Mouse (Mus musculus): ENCODE results near the gene 4930539E08Rik. TPM values are rescaled to one million over a fixed set of nuclear protein-coding genes. Genes with fewer than 3 reads are reported as not detected.

The 4930539E08Rik gene
- total RNA-seq, 2 experiments from 2014 or later: 0.08 TPM; not detected in 1

DNA sequence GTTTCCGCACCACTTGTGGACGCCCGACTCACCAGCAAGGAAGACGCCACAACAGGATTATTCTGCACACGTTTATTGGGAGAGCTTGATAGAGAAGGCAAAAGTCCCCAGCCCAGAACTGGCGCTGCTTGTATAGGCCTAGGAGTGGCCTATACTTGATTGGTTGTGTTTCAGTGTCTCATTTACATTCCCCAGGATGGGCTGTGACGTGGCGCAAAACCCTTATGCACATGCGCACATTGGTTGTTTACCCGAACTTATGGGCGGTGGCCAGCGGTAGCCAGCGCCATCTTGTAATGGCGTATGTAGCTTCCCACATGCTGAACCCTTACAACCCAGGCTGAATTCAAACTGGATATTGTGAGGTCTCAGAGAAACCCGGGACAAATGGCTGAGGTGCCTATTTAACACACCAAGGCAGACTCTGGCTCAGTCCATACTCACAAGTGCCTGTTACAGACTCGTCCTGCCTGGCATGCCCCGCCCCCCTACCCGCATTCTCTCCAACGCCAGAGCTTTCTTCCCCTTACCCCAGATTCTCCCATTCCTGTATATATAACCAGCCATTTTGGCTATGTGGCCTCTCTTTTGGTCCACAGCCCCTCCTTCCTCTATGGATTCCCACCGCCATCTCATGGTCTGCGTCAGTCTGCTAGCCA, 19.8 kb downstream of the 4930539E08Rik start:
- no peak for DNase-seq

- DNase-seq: peak in 1 of 2 experiments; percentile 71
These were observed 20.9 kb downstream of the 4930539E08Rik start for GRCm38 (mm10) chr17:28894050-28894767.

DNA sequence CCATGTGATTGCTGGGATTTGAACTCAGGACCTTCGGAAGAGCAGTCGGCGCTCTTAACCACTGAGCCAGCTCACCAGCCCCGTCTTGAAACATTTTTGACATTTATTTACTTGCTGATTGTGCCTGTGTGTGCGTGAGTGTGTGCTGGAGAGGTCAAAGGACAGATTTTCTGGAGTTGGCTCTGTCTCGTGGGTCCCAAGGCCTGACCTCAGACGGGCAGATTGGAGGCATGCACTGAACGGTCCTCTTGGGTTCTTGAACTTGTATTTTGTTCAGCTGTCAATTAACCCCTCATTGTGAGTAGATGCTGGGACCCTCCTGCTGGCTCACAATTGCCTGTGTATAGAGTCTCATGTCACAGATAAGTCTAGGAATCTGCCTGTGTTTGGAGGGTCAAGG, 28.9 kb downstream of the 4930539E08Rik start:
- DNase-seq: no peak

- no peak for DNase-seq
These were observed 29.9 kb downstream of the 4930539E08Rik start for GRCm38 (mm10) chr17:28885231-28885630.

GRCm38 (mm10) chr17:28883941-28884516, 31.1 kb downstream of the 4930539E08Rik start:
- no peak for DNase-seq

GRCm38 (mm10) chr17:28882810-28883209, 32.3 kb downstream of the 4930539E08Rik start:
- DNase-seq: peak in 1 of 2 experiments; percentile 32

- DNase-seq: peak; percentile 74
These were observed 32.8 kb downstream of the 4930539E08Rik start for GRCm38 (mm10) chr17:28882316-28882715.

DNA sequence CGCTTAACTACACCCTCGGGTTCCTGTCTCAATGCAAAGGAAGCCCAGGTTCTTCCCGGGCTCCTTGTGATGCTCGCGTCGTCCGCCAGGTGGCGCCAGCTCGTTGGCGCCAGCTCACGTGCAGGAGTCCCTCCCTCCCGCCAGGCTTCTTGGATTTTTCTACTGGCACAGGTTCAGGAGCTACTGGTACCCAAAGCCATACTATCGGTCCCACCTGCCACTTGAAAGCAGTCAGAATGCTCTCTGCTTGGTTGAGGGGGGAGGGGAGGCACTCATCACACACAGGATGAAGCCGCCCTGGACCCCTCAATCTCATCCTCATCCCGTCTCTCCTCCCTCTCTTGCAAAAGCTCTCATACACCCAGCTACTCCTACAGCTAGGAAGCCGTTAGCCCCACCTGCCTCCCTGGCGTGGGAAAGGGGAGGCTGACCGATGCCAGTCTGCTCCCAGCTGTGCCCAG, 35.2 kb downstream of the 4930539E08Rik start:
- peak; percentile 65 to 82 for DNase-seq

- no peak for DNase-seq
These were observed 38.3 kb downstream of the 4930539E08Rik start for GRCm38 (mm10) chr17:28876821-28877220.

GRCm38 (mm10) chr17:28876331-28876730, 38.8 kb downstream of the 4930539E08Rik start:
- no peak for DNase-seq

DNA sequence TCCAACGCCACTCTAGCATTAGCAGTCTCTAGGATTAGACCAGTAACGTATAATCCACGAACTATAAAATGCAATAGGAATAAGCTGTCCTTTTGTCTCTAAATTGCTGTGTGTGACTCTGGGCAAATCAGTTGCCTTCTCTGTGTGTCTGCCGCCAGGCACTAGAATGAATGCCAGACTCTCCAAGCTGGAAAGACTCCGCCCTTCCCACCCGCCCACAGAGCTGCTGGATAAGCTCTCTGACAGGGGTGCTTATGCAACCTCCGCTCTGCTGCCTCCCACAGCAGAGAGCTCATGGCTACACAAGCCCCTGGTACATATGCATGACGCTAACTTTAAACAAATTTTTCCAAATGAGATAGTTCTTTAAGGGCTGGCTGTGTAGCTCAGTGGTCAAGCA, 39.8 kb downstream of the 4930539E08Rik start:
- DNase-seq: peak; percentile 69 to 77

DNA sequence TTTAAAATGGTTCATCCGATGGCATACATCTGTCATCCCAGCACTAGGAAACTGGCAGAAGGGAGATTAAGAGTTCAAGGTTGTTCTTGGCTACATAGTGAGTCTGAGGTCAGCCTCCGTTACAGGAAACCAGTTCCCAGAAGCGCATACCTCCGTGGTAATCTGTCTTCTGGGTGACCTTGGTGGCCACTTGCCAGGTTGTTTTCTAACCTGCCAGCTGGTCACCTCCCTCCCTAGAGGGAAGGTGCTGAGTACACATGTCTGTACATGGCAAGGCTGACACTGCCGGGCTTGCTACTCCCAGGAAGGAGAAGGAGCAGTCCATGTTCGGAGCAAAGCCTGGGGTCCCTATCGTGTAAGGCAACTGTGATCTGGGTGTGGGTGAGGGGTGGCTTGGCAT, 40.3 kb downstream of the 4930539E08Rik start:
- peak; percentile 61 to 81 for DNase-seq

DNA sequence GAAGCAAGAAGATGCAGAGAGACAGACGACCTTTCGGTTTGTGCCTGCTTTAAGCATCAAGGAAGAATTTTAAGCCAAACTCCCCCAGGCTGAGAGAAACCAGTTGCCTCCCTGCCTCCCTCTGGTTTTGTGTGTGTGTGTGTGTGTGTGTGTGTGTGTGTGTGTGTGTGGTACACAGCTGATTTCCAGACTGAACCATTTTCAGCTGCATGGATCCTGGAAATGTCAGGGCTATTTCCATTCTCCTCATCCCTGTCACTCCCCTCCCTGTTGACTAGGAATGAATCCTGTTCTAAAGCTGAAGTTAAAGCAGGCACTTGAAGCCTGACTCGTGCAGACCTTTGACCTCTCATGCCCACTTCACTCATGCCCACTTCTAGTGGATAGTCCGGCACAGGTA, 40.9 kb downstream of the 4930539E08Rik start:
- DNase-seq: no peak

GRCm38 (mm10) chr17:28872322-28872721, 42.8 kb downstream of the 4930539E08Rik start:
- DNase-seq: no peak

DNA sequence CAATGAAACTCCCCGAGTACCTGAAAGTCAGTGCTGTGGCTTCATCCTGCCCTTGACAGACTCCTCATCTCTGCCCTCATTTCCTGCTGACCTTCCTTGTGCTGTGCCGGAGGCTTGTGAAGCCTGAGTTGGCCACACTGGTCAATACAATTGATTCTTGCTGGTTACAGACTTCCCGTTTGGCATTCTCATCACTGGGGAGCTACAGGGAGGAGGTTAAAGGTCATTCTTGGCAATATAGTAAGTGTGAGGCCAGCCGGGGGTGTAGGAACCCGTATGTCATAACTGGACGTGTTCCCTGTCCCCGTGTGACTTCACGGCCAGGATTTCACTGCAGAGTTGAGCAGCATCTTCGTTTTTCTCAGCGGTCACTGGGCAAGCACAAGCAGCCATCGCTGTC, 43.3 kb downstream of the 4930539E08Rik start:
- DNase-seq: no peak

DNA sequence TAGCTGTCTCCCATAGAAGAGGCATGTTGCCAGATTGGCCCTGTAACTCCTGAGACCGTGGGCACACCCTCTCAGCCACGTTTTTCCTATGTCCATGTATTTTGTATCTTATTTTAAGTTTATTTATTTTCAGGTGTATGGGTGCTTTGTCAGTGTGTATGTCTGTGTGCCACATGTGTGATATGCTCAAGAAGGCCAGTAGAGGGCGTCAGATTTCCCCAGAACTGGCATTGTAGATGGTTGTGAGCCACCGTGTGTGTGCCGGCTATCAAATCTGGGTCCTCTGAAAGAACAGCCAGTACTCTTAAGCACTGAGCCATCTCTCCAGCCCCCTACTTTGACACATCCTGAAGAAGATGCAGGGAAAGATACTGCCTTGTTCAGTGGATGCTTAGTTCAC, 44.7 kb downstream of the 4930539E08Rik start:
- DNase-seq: no peak

- no peak for DNase-seq
These were observed 45.6 kb downstream of the 4930539E08Rik start for GRCm38 (mm10) chr17:28869412-28870110.

GRCm38 (mm10) chr17:28867381-28867780, 47.7 kb downstream of the 4930539E08Rik start:
- DNase-seq: no peak

DNA sequence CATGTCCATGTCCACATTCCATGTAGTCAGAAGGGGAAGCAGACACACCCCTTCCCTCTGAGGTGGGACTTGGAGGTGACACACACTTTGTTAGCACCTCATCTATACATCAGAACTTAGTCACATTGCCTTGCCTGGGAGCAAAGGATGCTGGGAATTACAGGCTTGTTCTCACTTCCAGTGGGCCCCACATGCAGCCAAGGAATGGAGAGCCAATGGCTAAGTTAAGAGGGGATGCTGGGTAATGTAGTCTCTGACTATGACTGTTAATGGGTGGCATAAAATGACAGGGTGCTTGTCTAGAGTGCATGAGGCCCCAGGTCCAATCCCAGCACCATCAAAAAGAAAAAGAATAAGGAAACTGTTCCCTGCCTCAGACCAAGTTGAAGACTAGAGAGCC, 48.2 kb downstream of the 4930539E08Rik start:
- DNase-seq: no peak

- no peak for DNase-seq
These were observed 50.7 kb downstream of the 4930539E08Rik start for GRCm38 (mm10) chr17:28864464-28864863.

- no peak for DNase-seq
These were observed 51.2 kb downstream of the 4930539E08Rik start for GRCm38 (mm10) chr17:28863926-28864325.

DNA sequence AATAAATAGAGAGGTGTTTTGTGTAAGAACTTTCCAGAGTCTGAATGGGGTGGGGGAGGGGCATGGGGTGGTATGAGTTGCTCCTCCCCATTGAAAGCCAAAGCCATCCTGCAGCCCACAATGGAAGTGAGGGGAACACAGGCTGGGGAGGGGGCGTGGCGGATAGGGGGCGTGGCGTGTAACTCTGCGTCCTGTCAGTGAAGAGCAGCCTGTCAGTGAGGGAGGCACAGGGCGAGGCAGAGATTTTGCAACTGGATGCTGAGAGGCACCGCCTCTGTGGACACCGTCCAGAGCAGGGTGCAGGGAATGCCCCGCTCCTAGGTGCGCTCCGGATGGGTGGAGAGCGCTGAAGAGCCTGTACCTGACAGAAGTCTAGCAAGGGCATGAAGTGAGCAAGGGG, 56.9 kb downstream of the 4930539E08Rik start, which contains the start of gene Pnpla1:
Gene Pnpla1, plus strand, starts transcription at position 207 of the 400 bp plus-strand sequence.
- no peak for DNase-seq
